Mouse (Mus musculus): ENCODE results near the gene Ralgapa1.

GRCm38 (mm10) chr12:55566837-55567236 is 254.1 kb downstream of the Ralgapa1 start:
- TF ChIP-seq ETS1 (IDR thresholded peaks at IDR 0.05; ENCODE audit: low read depth, low read length) (no peak), POLR2A (IDR thresholded peaks at IDR 0.05; ENCODE audit: control insufficient read depth in 1 of 2, insufficient read depth in 1 of 2, low read depth in 1 of 2, low read length in 2 of 2, poor library complexity in 1 of 2) (no peak), CTCF (IDR thresholded peaks at IDR 0.05 in 2 of 3, conservative IDR thresholded peaks at IDR 0.05 in 1 of 3; ENCODE audit: control insufficient read depth in 1 of 3, insufficient read depth in 1 of 3, low read depth in 2 of 3, low read length in 3 of 3, poor library complexity in 1 of 3, severe bottlenecking in 1 of 3) (no peak), GATA1 (IDR thresholded peaks at IDR 0.05; ENCODE audit: low read depth, low read length) (no peak), CHD1 (IDR thresholded peaks at IDR 0.05; ENCODE audit: low read depth, low read length) (no peak), MAZ (IDR thresholded peaks at IDR 0.05; ENCODE audit: low read depth, low read length) (no peak), CHD2 (IDR thresholded peaks at IDR 0.05; ENCODE audit: low read length) (no peak), GABPA (IDR thresholded peaks at IDR 0.05; ENCODE audit: low read depth, low read length) (no peak), ELF1 (IDR thresholded peaks at IDR 0.05; ENCODE audit: low read depth, low read length) (no peak)
